Mouse (Mus musculus): ENCODE results near the gene Fbxo7. TPM values are rescaled to one million over a fixed set of nuclear protein-coding genes. Genes with fewer than 3 reads are reported as not detected.
A peak's percentile ranks its signal among the peaks of the same experiment; 100 is the strongest.

The Fbxo7 gene
- total RNA-seq, 2 experiments from 2014 or later = 14.4 to 15.3 TPM

GRCm38 (mm10) chr10:86032517-86032916, 10.7 kb downstream of the Fbxo7 start:
- intact Hi-C loops (cut with DNase I) = no loop called here
- no peak for DNase-seq

DNA sequence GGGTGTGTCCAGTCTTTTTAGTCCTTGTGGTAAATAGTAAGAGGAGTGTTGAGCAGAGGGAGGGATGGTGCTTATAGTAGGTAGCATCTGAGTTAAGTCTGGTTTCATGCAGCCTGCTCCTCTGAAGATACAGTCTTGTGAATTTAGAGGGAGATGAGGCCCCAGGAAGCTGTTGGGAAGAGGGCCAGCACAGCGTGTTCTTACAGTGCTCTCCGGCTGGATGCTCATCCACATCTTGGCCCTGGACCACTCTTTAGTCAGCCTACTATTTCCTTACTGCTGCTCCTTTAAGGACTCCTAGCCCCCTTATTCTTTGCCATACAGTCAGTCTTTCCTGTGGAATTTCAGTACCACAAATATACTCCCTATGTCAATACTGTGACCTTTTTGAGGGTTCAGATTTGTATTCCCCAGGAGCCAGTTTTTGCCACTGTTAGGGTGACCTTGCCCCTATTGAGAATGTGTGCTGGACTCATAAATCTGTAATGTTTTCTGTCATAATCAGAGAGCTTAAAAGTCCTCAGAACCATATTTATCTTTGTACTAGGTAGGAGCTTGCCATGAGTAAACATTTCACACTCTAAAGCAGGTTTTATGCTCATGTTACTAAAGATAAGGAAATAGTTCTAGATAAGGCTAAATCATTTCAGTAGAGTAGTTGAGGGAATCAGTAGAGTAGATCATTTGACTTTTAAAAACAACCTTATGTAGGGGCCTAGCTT, 12.4 kb downstream of the Fbxo7 start:
- intact Hi-C loops (cut with DNase I) = no loop called here
- DNase-seq = no peak

DNA sequence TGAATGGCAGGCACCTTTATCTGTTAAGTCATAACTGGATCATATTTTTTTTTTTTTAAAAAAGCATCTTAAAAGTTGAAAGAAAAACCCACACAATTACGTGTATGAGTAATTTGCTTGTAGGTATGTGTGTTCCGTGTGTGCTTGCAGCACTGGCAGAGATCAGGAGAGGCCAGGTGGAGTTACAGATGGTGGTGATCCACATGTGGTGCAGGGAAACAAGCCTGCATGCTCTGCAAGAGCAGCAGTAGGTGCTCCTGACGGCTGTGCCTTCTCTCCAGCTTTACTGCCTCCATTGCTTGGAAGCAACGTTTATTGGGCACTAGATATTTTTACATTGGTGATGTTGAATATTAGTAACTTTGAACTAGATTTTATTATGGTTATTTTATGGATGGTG, 21.9 kb downstream of the Fbxo7 start:
- DNase-seq = no peak
- intact Hi-C loops (cut with DNase I) = no loop called here

DNA sequence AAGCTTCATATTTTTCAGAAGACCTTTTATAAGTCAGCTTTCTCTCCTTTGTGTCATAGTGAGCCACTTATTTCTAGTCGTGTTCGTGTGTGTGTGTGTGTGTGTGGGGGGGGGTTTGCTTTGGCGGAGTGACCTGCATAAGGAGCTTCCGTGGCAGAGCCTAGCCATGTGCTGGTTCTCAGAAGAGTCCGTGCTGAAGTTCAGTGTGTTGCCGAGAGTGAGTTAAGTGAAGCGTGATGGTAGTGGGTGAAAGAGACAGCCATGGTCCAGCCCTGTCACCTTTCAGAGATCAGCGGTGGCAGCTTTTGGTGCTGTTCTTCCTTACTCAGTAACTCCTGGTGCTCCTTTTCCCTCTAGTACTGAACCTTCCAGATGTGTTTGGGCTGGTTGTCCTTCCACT, 22.3 kb downstream of the Fbxo7 start:
- intact Hi-C loops (cut with DNase I) = no loop called here
- no peak for DNase-seq

DNA sequence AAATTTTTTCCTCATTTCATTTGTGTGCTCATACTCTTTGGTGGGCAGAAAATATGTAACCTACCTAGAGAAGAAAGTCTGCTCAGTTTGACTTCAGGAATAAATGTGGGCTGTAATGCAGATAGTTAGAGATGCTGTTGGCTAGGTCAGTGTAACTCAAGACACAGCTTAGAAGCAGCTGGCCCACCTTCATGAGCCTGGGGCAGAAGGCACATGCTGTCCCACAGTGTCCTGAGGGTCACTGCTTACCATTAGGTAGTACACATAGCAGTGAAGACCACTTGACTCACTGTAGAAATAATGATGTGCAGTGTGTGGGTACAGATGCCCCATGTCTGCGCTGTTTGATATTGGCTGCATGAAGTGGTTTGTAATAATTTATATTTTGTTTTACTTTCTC, 24.6 kb downstream of the Fbxo7 start:
- intact Hi-C loops (cut with DNase I) = no loop called here

GRCm38 (mm10) chr10:86047786-86048185, 26.0 kb downstream of the Fbxo7 start:
- intact Hi-C loops (cut with DNase I) = no loop called here
- no peak for DNase-seq

More for the DNA sequence above, 24.6 kb downstream of the Fbxo7 start:
- no peak for DNase-seq

GRCm38 (mm10) chr10:86050522-86050921, 28.8 kb downstream of the Fbxo7 start:
- DNase-seq = no peak
- intact Hi-C loops (cut with DNase I) = no loop called here

- no peak for DNase-seq
- intact Hi-C loops (cut with DNase I) = no loop called here
These were observed 31.2 kb downstream of the Fbxo7 start for GRCm38 (mm10) chr10:86052818-86053522.

DNA sequence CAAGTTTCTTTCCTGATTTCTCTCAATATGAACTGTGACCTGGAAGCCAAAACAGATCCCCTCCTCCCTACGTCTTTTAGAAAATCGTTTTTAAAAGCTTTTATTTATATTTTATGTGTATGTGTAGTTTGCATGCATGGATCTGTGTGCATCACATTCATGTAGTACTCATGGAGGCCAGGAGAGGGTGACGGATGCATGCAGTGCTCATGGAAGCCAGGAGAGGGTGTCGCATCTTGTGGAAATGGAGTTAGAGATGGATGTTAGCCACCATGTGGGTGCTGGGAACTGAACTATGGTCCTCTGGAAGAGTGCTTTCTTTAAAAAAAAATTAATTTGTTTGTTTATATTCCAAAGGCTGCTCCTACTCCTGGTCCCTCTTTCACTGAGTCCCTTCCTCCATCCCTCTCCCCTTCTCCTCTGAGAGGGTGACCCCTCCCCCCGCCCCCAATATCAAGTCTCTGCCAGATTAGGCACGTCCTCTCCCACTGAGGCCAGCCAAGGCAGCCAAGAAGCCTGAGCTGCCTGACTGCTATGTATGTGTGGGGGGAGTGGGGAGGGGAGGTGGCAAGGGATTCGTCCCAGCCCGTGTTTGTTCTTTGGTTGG, 34.6 kb downstream of the Fbxo7 start:
- DNase-seq = no peak
- intact Hi-C loops (cut with DNase I) = no loop called here

- intact Hi-C loops (cut with DNase I) = no loop called here
- no peak for DNase-seq
These were observed 35.5 kb downstream of the Fbxo7 start for GRCm38 (mm10) chr10:86057286-86057685.

GRCm38 (mm10) chr10:86057712-86058111, 35.9 kb downstream of the Fbxo7 start:
- intact Hi-C loops (cut with DNase I) = no loop called here

DNA sequence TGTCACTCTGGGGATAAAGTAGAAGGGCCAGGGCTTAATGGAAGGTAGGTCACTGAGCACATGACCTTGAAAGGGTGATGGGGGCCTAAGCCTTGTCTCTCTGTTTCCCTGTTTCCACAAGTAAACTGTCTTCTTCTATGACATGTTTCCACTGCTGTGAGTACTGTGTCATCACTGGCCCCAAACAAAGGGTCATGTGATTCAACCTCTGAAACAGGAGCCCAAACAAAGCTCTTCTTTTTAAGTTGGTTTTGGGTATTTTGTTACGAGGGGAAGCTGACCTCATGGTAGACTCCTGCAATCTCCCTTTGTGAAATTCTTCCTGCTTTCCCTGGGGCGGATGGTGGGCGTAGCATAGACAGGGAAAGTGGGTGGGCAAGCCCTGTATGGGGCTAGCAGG, 38.5 kb downstream of the Fbxo7 start:
- intact Hi-C loops (cut with DNase I) = loop anchor here (5.0 kb wide), 1 partner anchor 93 kb away; no protein-coding TSS in a partner anchor
- DNase-seq = no peak

More at GRCm38 (mm10) chr10:86057712-86058111, 35.9 kb downstream of the Fbxo7 start:
- no peak for DNase-seq

GRCm38 (mm10) chr10:86062261-86063017, 40.7 kb downstream of the Fbxo7 start:
- no peak for DNase-seq
- intact Hi-C loops (cut with DNase I) = loop anchor here (5.0 kb wide), 1 partner anchor 95 kb away; no protein-coding TSS in a partner anchor

GRCm38 (mm10) chr10:86063018-86063384, 41.2 kb downstream of the Fbxo7 start:
- no peak for DNase-seq
- intact Hi-C loops (cut with DNase I) = loop anchor here (5.0 kb wide), 1 partner anchor 96 kb away; no protein-coding TSS in a partner anchor

DNA sequence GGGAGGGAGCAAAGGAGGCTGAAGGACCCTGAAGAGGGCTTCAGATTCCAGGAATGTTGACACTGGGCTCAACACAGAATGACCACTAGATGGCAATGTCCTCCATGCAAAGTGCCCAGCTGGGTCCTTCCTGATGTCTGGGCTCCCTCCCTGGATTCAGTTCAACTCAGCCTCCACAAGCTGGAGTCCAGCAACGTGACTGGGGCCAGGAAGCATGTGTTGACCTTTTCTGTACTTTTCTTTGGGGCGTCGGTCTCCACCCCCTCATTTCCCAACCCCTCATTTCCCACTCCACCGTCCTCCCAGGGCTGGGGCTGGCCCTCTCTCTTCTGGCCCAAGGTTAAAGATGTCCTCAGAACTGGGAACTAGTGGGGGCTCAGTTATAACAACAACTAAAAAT, 43.2 kb downstream of the Fbxo7 start:
- intact Hi-C loops (cut with DNase I) = loop anchor here (1.0 to 5.0 kb wide), 7 partner anchors 42 to 398 kb away; no protein-coding TSS in a partner anchor
- DNase-seq = peak; percentile 76 to 82

DNA sequence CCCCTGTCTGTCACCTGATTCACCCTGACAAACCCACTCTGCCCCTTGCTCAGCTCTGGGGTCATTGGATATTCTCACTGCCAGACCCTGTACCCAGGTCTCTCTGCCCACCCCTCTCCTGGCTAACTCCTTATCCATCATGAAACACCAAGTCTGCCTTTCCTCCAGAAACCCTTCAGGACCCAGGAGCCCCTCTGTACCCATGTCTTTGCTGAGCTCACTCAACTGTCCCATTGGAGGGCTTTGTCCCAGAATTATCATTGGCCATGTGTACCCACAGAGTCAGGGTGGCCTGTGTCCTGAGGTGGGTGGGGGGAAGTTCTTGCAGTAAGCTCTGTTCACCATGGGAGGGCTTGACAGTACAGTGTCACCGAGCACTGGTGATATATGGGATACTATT, 43.9 kb downstream of the Fbxo7 start:
- DNase-seq = no peak
- intact Hi-C loops (cut with DNase I) = loop anchor here (1.0 to 5.0 kb wide), 6 partner anchors 43 to 398 kb away; no protein-coding TSS in a partner anchor

DNA sequence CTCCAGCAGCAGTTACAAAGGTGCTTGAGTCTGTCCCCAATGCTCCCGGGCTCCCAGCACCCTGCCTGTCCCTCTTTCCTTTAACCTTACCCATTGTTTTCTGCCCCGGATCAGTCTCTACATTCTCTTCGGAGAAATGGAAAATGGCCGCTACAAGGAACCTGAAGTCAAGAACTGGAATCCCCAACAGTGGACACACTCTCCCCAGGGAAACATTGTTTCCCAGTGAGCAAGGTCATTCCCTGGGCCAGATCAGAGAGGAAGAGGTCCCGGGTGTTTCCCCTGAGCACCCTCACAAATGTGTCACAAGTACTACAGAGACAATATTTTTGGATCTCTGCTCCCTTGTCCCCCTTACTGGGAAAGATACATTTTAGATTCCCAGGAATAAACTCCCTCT, 44.9 kb downstream of the Fbxo7 start:
- intact Hi-C loops (cut with DNase I) = loop anchor here (5.0 kb wide), 2 partner anchors 116 to 276 kb away; no protein-coding TSS in a partner anchor
- DNase-seq = no peak

DNA sequence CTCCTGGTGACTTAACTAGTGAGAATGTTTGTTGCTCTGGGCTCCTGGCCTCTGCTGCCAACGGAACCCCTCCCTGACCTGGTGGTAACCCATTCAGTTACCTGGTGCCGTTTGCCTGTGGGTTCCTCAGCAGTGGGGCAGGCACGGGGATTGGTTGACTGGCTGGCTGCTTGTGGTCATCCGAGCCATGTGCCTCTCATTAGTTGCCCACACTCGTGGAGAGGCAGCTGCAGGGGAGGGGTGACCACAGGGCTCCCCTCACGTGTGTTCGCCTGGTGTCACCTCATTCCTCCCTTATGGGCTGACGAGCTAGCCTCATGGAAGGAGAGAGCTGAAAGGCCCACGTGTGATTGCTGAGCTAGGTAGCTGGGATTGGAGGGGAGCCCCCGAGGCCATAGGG, 46.1 kb downstream of the Fbxo7 start:
- intact Hi-C loops (cut with DNase I) = loop anchor here (5.0 kb wide), 2 partner anchors 114 to 274 kb away; no protein-coding TSS in a partner anchor
- no peak for DNase-seq

DNA sequence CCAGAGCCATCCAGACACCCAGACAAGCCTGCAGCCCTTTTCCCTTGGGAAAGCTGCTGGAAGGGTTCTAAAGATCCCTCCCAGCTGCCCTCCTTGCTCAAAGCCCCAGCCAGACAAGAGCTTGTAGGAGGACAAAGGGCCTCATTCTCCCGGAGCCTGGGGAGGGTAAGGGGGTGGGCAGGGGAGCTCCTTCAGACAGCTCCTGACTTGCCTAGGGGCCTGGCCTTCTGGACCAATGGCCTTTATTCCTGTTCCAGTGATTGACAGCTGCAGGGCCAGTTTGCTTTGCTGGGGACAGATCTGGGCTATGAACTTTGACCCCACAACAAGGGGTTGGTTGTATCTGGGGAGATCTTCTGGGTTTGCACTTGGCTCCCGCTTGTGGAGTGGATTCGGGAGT, 47.6 kb downstream of the Fbxo7 start:
- DNase-seq = no peak
- intact Hi-C loops (cut with DNase I) = loop anchor here (5.0 kb wide), 2 partner anchors 113 to 273 kb away; no protein-coding TSS in a partner anchor

- intact Hi-C loops (cut with DNase I) = no loop called here
- no peak for DNase-seq
These were observed 49.0 kb downstream of the Fbxo7 start for GRCm38 (mm10) chr10:86070751-86071150.

Data from heart, postnatal 14 days (tissue).